Mouse (Mus musculus): ENCODE results near the gene Tmtc2. TPM values are rescaled to one million over a fixed set of nuclear protein-coding genes. Genes with fewer than 3 reads are reported as not detected.

The Tmtc2 gene
- polyA plus RNA-seq, 1 experiment from 2014 or later = 4.4 TPM

GRCm38 (mm10) chr10:105297560-105297959, 276.7 kb downstream of the Tmtc2 start:
- WGBS (ENCODE audit: insufficient replicate concordance) = 75% methylated on average over 3 of the region's 3 CpGs
- Histone ChIP-seq H3K4me1 (ENCODE audit: control insufficient read depth, insufficient read depth, low read length) (no peaks in the 10 kb centered on the region), H3K4me2 (no peak overlapping the region), H3K27me3 (ENCODE audit: control insufficient read depth, insufficient read depth, low read length) (no peaks in the 10 kb centered on the region), H3K27ac (ENCODE audit: low read depth, low read length) (no peak overlapping the region), H3K9ac (ENCODE audit: low read depth, low read length) (no peak overlapping the region), H3K9me3 (replicated peaks; ENCODE audit: control insufficient read depth, low read length) (no peaks in the 10 kb centered on the region), H3K4me3 (ENCODE audit: low read depth, low read length) (no peak overlapping the region), H3K36me3 (ENCODE audit: control insufficient read depth, insufficient read depth, low read length) (no peaks in the 10 kb centered on the region)
- ATAC-seq (replicated peaks; ENCODE audit: insufficient number of reproducible peaks, low FRiP score, low TSS enrichment) = no peak

GRCm38 (mm10) chr10:105292961-105293360, 281.3 kb downstream of the Tmtc2 start:
- no peak overlapping the region for H3K9ac ChIP-seq (ENCODE audit: low read depth, low read length)
- no peak for ATAC-seq (replicated peaks; ENCODE audit: insufficient number of reproducible peaks, low FRiP score, low TSS enrichment)
- H3K27me3 ChIP-seq (ENCODE audit: control insufficient read depth, insufficient read depth, low read length) = no peaks in the 10 kb centered on the region
- H3K36me3 ChIP-seq (ENCODE audit: control insufficient read depth, insufficient read depth, low read length) = no peaks in the 10 kb centered on the region
- no peaks in the 10 kb centered on the region for H3K4me1 ChIP-seq (ENCODE audit: control insufficient read depth, insufficient read depth, low read length)
- H3K4me3 ChIP-seq (ENCODE audit: low read depth, low read length) = no peak overlapping the region
- no peak overlapping the region for H3K4me2 ChIP-seq
- H3K27ac ChIP-seq (ENCODE audit: low read depth, low read length) = no peak overlapping the region
- 80% methylated on average over 1 of the region's 1 CpGs for WGBS (ENCODE audit: insufficient replicate concordance)
- H3K9me3 ChIP-seq (replicated peaks; ENCODE audit: control insufficient read depth, low read length) = no peaks in the 10 kb centered on the region

- no peak for ATAC-seq (replicated peaks; ENCODE audit: insufficient number of reproducible peaks, low FRiP score, low TSS enrichment)
- Histone ChIP-seq H3K36me3 (ENCODE audit: control insufficient read depth, insufficient read depth, low read length) (no peaks in the 10 kb centered on the region), H3K27ac (ENCODE audit: low read depth, low read length) (no peak overlapping the region), H3K4me3 (ENCODE audit: low read depth, low read length) (no peak overlapping the region), H3K9ac (ENCODE audit: low read depth, low read length) (no peak overlapping the region), H3K9me3 (replicated peaks; ENCODE audit: control insufficient read depth, low read length) (no peaks in the 10 kb centered on the region), H3K4me2 (no peak overlapping the region), H3K27me3 (ENCODE audit: control insufficient read depth, insufficient read depth, low read length) (no peaks in the 10 kb centered on the region), H3K4me1 (ENCODE audit: control insufficient read depth, insufficient read depth, low read length) (no peaks in the 10 kb centered on the region)
- WGBS (ENCODE audit: insufficient replicate concordance) = 76% methylated on average over 2 of the region's 2 CpGs
Observed at GRCm38 (mm10) chr10:105288472-105288871, 285.8 kb downstream of the Tmtc2 start.

GRCm38 (mm10) chr10:105287575-105287974, 286.7 kb downstream of the Tmtc2 start:
- Histone ChIP-seq H3K27ac (ENCODE audit: low read depth, low read length) (no peak overlapping the region), H3K4me3 (ENCODE audit: low read depth, low read length) (no peak overlapping the region), H3K4me1 (ENCODE audit: control insufficient read depth, insufficient read depth, low read length) (no peaks in the 10 kb centered on the region), H3K4me2 (no peak overlapping the region), H3K9me3 (replicated peaks; ENCODE audit: control insufficient read depth, low read length) (no peaks in the 10 kb centered on the region), H3K27me3 (ENCODE audit: control insufficient read depth, insufficient read depth, low read length) (no peaks in the 10 kb centered on the region), H3K36me3 (ENCODE audit: control insufficient read depth, insufficient read depth, low read length) (no peaks in the 10 kb centered on the region), H3K9ac (ENCODE audit: low read depth, low read length) (no peak overlapping the region)
- WGBS (ENCODE audit: insufficient replicate concordance) = 87% methylated on average over 3 of the region's 3 CpGs
- no peak for ATAC-seq (replicated peaks; ENCODE audit: insufficient number of reproducible peaks, low FRiP score, low TSS enrichment)

- H3K4me3 ChIP-seq (ENCODE audit: low read depth, low read length) = no peak overlapping the region
- no peak for ATAC-seq (replicated peaks; ENCODE audit: insufficient number of reproducible peaks, low FRiP score, low TSS enrichment)
- H3K27me3 ChIP-seq (ENCODE audit: control insufficient read depth, insufficient read depth, low read length) = no peaks in the 10 kb centered on the region
- H3K36me3 ChIP-seq (ENCODE audit: control insufficient read depth, insufficient read depth, low read length) = no peaks in the 10 kb centered on the region
- H3K9ac ChIP-seq (ENCODE audit: low read depth, low read length) = no peak overlapping the region
- 74% methylated on average over 7 of the region's 7 CpGs for WGBS (ENCODE audit: insufficient replicate concordance)
- no peak overlapping the region for H3K4me2 ChIP-seq
- H3K9me3 ChIP-seq (replicated peaks; ENCODE audit: control insufficient read depth, low read length) = no peaks in the 10 kb centered on the region
- H3K27ac ChIP-seq (ENCODE audit: low read depth, low read length) = no peak overlapping the region
- no peaks in the 10 kb centered on the region for H3K4me1 ChIP-seq (ENCODE audit: control insufficient read depth, insufficient read depth, low read length)
Observed at GRCm38 (mm10) chr10:105287064-105287463, 287.2 kb downstream of the Tmtc2 start.

GRCm38 (mm10) chr10:105286221-105286620, 288.0 kb downstream of the Tmtc2 start:
- Histone ChIP-seq H3K36me3 (ENCODE audit: control insufficient read depth, insufficient read depth, low read length) (no peaks in the 10 kb centered on the region), H3K4me2 (no peak overlapping the region), H3K4me1 (ENCODE audit: control insufficient read depth, insufficient read depth, low read length) (no peaks in the 10 kb centered on the region), H3K27me3 (ENCODE audit: control insufficient read depth, insufficient read depth, low read length) (no peaks in the 10 kb centered on the region), H3K9ac (ENCODE audit: low read depth, low read length) (no peak overlapping the region), H3K27ac (ENCODE audit: low read depth, low read length) (no peak overlapping the region), H3K4me3 (ENCODE audit: low read depth, low read length) (no peak overlapping the region), H3K9me3 (replicated peaks; ENCODE audit: control insufficient read depth, low read length) (no peaks in the 10 kb centered on the region)
- WGBS (ENCODE audit: insufficient replicate concordance) = 76% methylated on average over 2 of the region's 2 CpGs
- ATAC-seq (replicated peaks; ENCODE audit: insufficient number of reproducible peaks, low FRiP score, low TSS enrichment) = no peak

- no peak overlapping the region for H3K4me3 ChIP-seq (ENCODE audit: low read depth, low read length)
- no peak overlapping the region for H3K9ac ChIP-seq (ENCODE audit: low read depth, low read length)
- no peak overlapping the region for H3K4me2 ChIP-seq
- no peaks in the 10 kb centered on the region for H3K36me3 ChIP-seq (ENCODE audit: control insufficient read depth, insufficient read depth, low read length)
- H3K9me3 ChIP-seq (replicated peaks; ENCODE audit: control insufficient read depth, low read length) = no peaks in the 10 kb centered on the region
- H3K27me3 ChIP-seq (ENCODE audit: control insufficient read depth, insufficient read depth, low read length) = no peaks in the 10 kb centered on the region
- no peaks in the 10 kb centered on the region for H3K4me1 ChIP-seq (ENCODE audit: control insufficient read depth, insufficient read depth, low read length)
- H3K27ac ChIP-seq (ENCODE audit: low read depth, low read length) = no peak overlapping the region
- 82% methylated on average over 6 of the region's 6 CpGs for WGBS (ENCODE audit: insufficient replicate concordance)
- no peak for ATAC-seq (replicated peaks; ENCODE audit: insufficient number of reproducible peaks, low FRiP score, low TSS enrichment)
Observed at GRCm38 (mm10) chr10:105284171-105284570, 290.1 kb downstream of the Tmtc2 start.

GRCm38 (mm10) chr10:105280933-105281332, 293.3 kb downstream of the Tmtc2 start:
- no peak overlapping the region for H3K9ac ChIP-seq (ENCODE audit: low read depth, low read length)
- H3K27me3 ChIP-seq (ENCODE audit: control insufficient read depth, insufficient read depth, low read length) = no peaks in the 10 kb centered on the region
- H3K9me3 ChIP-seq (replicated peaks; ENCODE audit: control insufficient read depth, low read length) = no peaks in the 10 kb centered on the region
- no peaks in the 10 kb centered on the region for H3K36me3 ChIP-seq (ENCODE audit: control insufficient read depth, insufficient read depth, low read length)
- H3K4me3 ChIP-seq (ENCODE audit: low read depth, low read length) = no peak overlapping the region
- no peaks in the 10 kb centered on the region for H3K4me1 ChIP-seq (ENCODE audit: control insufficient read depth, insufficient read depth, low read length)
- no peak overlapping the region for H3K27ac ChIP-seq (ENCODE audit: low read depth, low read length)
- 80% methylated on average over 3 of the region's 3 CpGs for WGBS (ENCODE audit: insufficient replicate concordance)
- H3K4me2 ChIP-seq = no peak overlapping the region
- ATAC-seq (replicated peaks; ENCODE audit: insufficient number of reproducible peaks, low FRiP score, low TSS enrichment) = no peak

- Histone ChIP-seq H3K4me3 (ENCODE audit: low read depth, low read length) (no peak overlapping the region), H3K4me2 (no peak overlapping the region), H3K27me3 (ENCODE audit: control insufficient read depth, insufficient read depth, low read length) (no peaks in the 10 kb centered on the region), H3K36me3 (ENCODE audit: control insufficient read depth, insufficient read depth, low read length) (no peaks in the 10 kb centered on the region), H3K27ac (ENCODE audit: low read depth, low read length) (no peak overlapping the region), H3K4me1 (ENCODE audit: control insufficient read depth, insufficient read depth, low read length) (no peaks in the 10 kb centered on the region), H3K9ac (ENCODE audit: low read depth, low read length) (no peak overlapping the region), H3K9me3 (replicated peaks; ENCODE audit: control insufficient read depth, low read length) (no peaks in the 10 kb centered on the region)
- 59% methylated on average over 3 of the region's 3 CpGs for WGBS (ENCODE audit: insufficient replicate concordance)
- no peak for ATAC-seq (replicated peaks; ENCODE audit: insufficient number of reproducible peaks, low FRiP score, low TSS enrichment)
Observed at GRCm38 (mm10) chr10:105260053-105260452, 314.2 kb downstream of the Tmtc2 start.
